Mouse (Mus musculus) heart, postnatal 0 days (tissue): ENCODE measurements around the gene Thy1.

ENCODE experiments used
- CTCF ChIP-seq: IDR thresholded peaks from 2 replicates; pipeline ENCODE4 v1.5.1; 2016; ENCODE audit warnings: antibody characterized with exemption, control low read depth, low read depth
- EP300 ChIP-seq: IDR thresholded peaks from 2 replicates; pipeline ENCODE4 v1.6.1; 2016; ENCODE audit warnings: antibody characterized with exemption, low read depth

DNA sequence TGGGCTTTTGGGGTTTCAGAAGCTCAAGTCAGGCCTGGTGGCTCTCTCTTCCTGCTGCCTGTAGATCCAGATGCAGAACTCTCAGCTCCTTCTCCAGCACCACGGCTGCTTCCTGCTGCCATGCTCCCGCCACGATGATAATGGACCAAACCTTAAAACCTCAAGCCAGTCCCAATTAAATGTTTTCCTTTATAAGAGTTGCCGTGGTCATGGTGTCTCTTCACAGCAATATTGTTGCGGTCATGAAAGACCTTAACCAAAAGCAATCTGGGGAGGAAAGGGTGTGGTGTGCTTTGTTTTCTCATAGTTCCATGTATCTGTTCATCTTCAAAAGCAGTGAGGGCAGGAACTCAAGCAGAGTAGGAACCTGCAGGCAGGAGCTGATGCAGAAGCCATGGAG is 6.1 kb upstream of the Thy1 start:
- TF ChIP-seq EP300: no peak
- no peak for TF ChIP-seq CTCF
